Comparison of ENCODE assay signal across 12 mouse cellular contexts in genomic region chr6:71769901-71770690, GRCm38 (mm10). TPM values are rescaled to one million over a fixed set of nuclear protein-coding genes. Genes with fewer than 3 reads are reported as not detected.
A peak's percentile ranks its signal among the peaks of the same experiment; 100 is the strongest.
DNase-seq lines count a peak whose midpoint lies in the region; ATAC-seq and TF ChIP-seq lines count a peak whose summit lies in the region.
"Had no signal": no experiment of that assay in that cellular context is flagged by ENCODE, and none has a peak within 500 bp of the region (broad histone marks: within the 10 kb centered on the region; RNA-seq: fewer than 3 reads in every experiment).

No protein-coding gene starts in this region.

- no peak overlapping the region for H3K4me3 ChIP-seq in liver, postnatal 0 days (ENCODE audit: low read depth, low read length)
- H3K4me3 ChIP-seq: forebrain, embryonic 12.5 days; limb, embryonic 12.5 days; lung, embryonic 15.5 days had no signal

- no peaks in the 10 kb centered on the region for H3K9me3 ChIP-seq in liver, postnatal 0 days (ENCODE audit: low read length)
- H3K9me3 ChIP-seq: forebrain, embryonic 12.5 days; lung, embryonic 15.5 days had no signal

- H3K4me1 ChIP-seq in liver, postnatal 0 days (ENCODE audit: insufficient read depth): no peaks in the 10 kb centered on the region
- H3K4me1 ChIP-seq: forebrain, embryonic 12.5 days; limb, embryonic 12.5 days had no signal

- 78% methylated on average over 12 of the region's 12 CpGs for WGBS in liver, postnatal 0 days (ENCODE audit: insufficient replicate concordance)

- no peak for ATAC-seq in liver, postnatal 0 days
- ATAC-seq: hindbrain, embryonic 16.5 days had no signal

- no peak overlapping the region for H3K9ac ChIP-seq in liver, postnatal 0 days (replicated peaks)
- H3K9ac ChIP-seq: forebrain, embryonic 12.5 days; limb, embryonic 12.5 days; lung, embryonic 15.5 days had no signal

- TF ChIP-seq CTCF in liver, postnatal 0 days (IDR thresholded peaks at IDR 0.05; ENCODE audit: low read depth): peak; percentile 43

- no peak overlapping the region for H3K27ac ChIP-seq in liver, postnatal 0 days (ENCODE audit: low read depth)
- H3K27ac ChIP-seq: forebrain, embryonic 12.5 days; limb, embryonic 12.5 days; lung, embryonic 15.5 days had no signal

- no peaks in the 10 kb centered on the region for H3K27me3 ChIP-seq in liver, postnatal 0 days (ENCODE audit: insufficient read depth, low read length)
- H3K27me3 ChIP-seq: forebrain, embryonic 12.5 days; limb, embryonic 12.5 days; lung, embryonic 15.5 days had no signal

- H3K36me3 ChIP-seq in liver, postnatal 0 days (replicated peaks; ENCODE audit: insufficient read depth, low read length): no peaks in the 10 kb centered on the region
- H3K36me3 ChIP-seq: forebrain, embryonic 12.5 days; limb, embryonic 12.5 days; lung, embryonic 15.5 days had no signal

- DNase-seq in embryo, embryonic 10.5 days (ENCODE audit: low spot score): peak; percentile 8
- DNase-seq in embryo, embryonic 10 days (ENCODE audit: low spot score): no peak
- no peak for DNase-seq in liver, postnatal 0 days
- no peak for DNase-seq in liver
- peak; percentile 6 for DNase-seq in T-cell, adult 2 months (ENCODE audit: low spot score)
- peak; percentile 26 to 44 for DNase-seq in thymus, postnatal 10 days (ENCODE audit: low spot score in 2 of 2)
- no peak for DNase-seq in gastrocnemius, postnatal 10 days
- DNase-seq: heart, adult 11 months had no signal

- H3K4me2 ChIP-seq in liver, postnatal 0 days (ENCODE audit: low read depth, low read length): no peak overlapping the region
- H3K4me2 ChIP-seq: forebrain, embryonic 12.5 days; limb, embryonic 12.5 days; lung, embryonic 15.5 days had no signal

- TF ChIP-seq EP300 in liver, postnatal 0 days (IDR thresholded peaks at IDR 0.05; ENCODE audit: low read depth): no peak

RNA-seq across cellular contexts. Expression of gene Mrpl35, which starts 56.7 kb away (rescaled TPM):
- 57.3 and 59.4 TPM in 2 replicates for polyA plus RNA-seq in liver, postnatal 0 days (2015; fragmentation: Nextera tagmentation; extraction: Ambion mirVana)
- 10 to 100 TPM; 28.5 to 29.8 TPM for total RNA-seq in gastrocnemius, postnatal 10 days (2021)

Comparison
In these comparisons a context has a peak if more than half of its experiments do, and no peak if none do; other contexts are left out.
1. DNase-seq: peak in embryo, embryonic 10.5 days (single experiment), T-cell, adult 2 months (single experiment) and thymus, postnatal 10 days (2 of 2); none in embryo, embryonic 10 days (single experiment), liver, postnatal 0 days (single experiment), liver (single experiment) and gastrocnemius, postnatal 10 days (single experiment).